Mouse (Mus musculus) right cerebral cortex, postnatal 36 days (tissue): ENCODE results near the gene Elane.
"Not testable (repeated sequence)": the region's sequence is repeated elsewhere in the genome, so short reads cannot be mapped to it uniquely, and the experiment has no call there.

ENCODE experiments used
- DNase-seq, 2 experiments: peaks; one replicate each; pipeline ENCODE4 v3.0.0; 2022; ENCODE audit warnings: low spot score in 2 of 2, mixed read lengths in 1 of 2

The Elane gene

GRCm38 (mm10) chr10:79881981-79882380, 4.1 kb upstream of the Elane start:
- no peak for DNase-seq

GRCm38 (mm10) chr10:79883297-79884084, 2.6 kb upstream of the Elane start:
- peak; percentile 59 to 69 for DNase-seq

GRCm38 (mm10) chr10:79884446-79884845, 1.6 kb upstream of the Elane start:
- DNase-seq, result no peak

GRCm38 (mm10) chr10:79884938-79885337, 1.1 kb upstream of the Elane start:
- DNase-seq, result not testable (repeated sequence)

GRCm38 (mm10) chr10:79886611-79887010, 564 bp downstream of the Elane start:
- DNase-seq, result no peak

GRCm38 (mm10) chr10:79889386-79889785, 3.3 kb downstream of the Elane start:
- no peak for DNase-seq

- no peak for DNase-seq
Observed at GRCm38 (mm10) chr10:79890670-79891069, 4.6 kb downstream of the Elane start, which contains the start of gene Cfd. TSS of gene Cfd (plus strand) at chr10:79890853.

GRCm38 (mm10) chr10:79892451-79893118, 6.5 kb downstream of the Elane start:
- peak; percentile 55 to 61 for DNase-seq

GRCm38 (mm10) chr10:79896306-79896705, 10.3 kb downstream of the Elane start:
- DNase-seq, result no peak

- DNase-seq, result no peak
Observed at GRCm38 (mm10) chr10:79896814-79897213, 10.8 kb downstream of the Elane start.

- DNase-seq, result no peak
Observed at GRCm38 (mm10) chr10:79897316-79898245, 11.5 kb downstream of the Elane start.

GRCm38 (mm10) chr10:79900951-79901410, 14.9 kb downstream of the Elane start:
- peak; percentile 89 to 91 for DNase-seq

GRCm38 (mm10) chr10:79906712-79907111, 20.7 kb downstream of the Elane start:
- DNase-seq, result no peak

- DNase-seq, result no peak
Observed at GRCm38 (mm10) chr10:79907415-79907814, 21.4 kb downstream of the Elane start.

- DNase-seq, result peak; percentile 91 to 92
Observed at GRCm38 (mm10) chr10:79908167-79909091, 22.4 kb downstream of the Elane start, which contains the start of gene Med16. TSS of gene Med16 (minus strand) at chr10:79908923.

- no peak for DNase-seq
Observed at GRCm38 (mm10) chr10:79909092-79909922, 23.3 kb downstream of the Elane start.

- no peak for DNase-seq
Observed at GRCm38 (mm10) chr10:79910556-79910955, 24.5 kb downstream of the Elane start, which contains the start of gene Gm26602. TSS of gene Gm26602 (plus strand) at chr10:79910856.

- DNase-seq, result no peak
Observed at GRCm38 (mm10) chr10:79912412-79912811, 26.4 kb downstream of the Elane start.

- DNase-seq, result no peak
Observed at GRCm38 (mm10) chr10:79914131-79914947, 28.3 kb downstream of the Elane start.
